Mouse (Mus musculus) cerebellum, adult 8-10 months (tissue): ENCODE measurements at regions not wholly inside any gene's neighbourhood (a gene's known extent, or its start where the extent isn't known, plus 50 kb on each side); places are given as distances from the start of the nearest gene placed in this dataset.

Experiments used
- DNase-seq: peaks from one replicate; pipeline ENCODE4 v3.0.0; 2022

- DNase-seq = no peak
Measured at GRCm38 (mm10) chr1:128779586-128780158, 187.6 kb upstream of the Cxcr4 start.

GRCm38 (mm10) chr1:128772440-128772839 is 180.3 kb upstream of the Cxcr4 start:
- no peak for DNase-seq

GRCm38 (mm10) chr1:128770786-128771185 is 178.7 kb upstream of the Cxcr4 start:
- DNase-seq = no peak

GRCm38 (mm10) chr1:128767991-128768390 is 175.9 kb upstream of the Cxcr4 start:
- DNase-seq = no peak

- no peak for DNase-seq
Measured at GRCm38 (mm10) chr1:128767415-128767814, 175.3 kb upstream of the Cxcr4 start.

- DNase-seq = no peak
Measured at GRCm38 (mm10) chr1:128766894-128767268, 174.8 kb upstream of the Cxcr4 start.

- DNase-seq = no peak
Measured at GRCm38 (mm10) chr1:128766193-128766893, 174.2 kb upstream of the Cxcr4 start.

- no peak for DNase-seq
Measured at GRCm38 (mm10) chr1:128765626-128766025, 173.5 kb upstream of the Cxcr4 start.

- no peak for DNase-seq
Measured at GRCm38 (mm10) chr1:128765142-128765541, 173.0 kb upstream of the Cxcr4 start.

GRCm38 (mm10) chr1:128762854-128763253 is 170.8 kb upstream of the Cxcr4 start:
- no peak for DNase-seq

GRCm38 (mm10) chr1:128762076-128762475 is 170.0 kb upstream of the Cxcr4 start:
- DNase-seq = no peak

GRCm38 (mm10) chr1:128758802-128759481 is 166.8 kb upstream of the Cxcr4 start:
- no peak for DNase-seq

- DNase-seq = no peak
Measured at GRCm38 (mm10) chr1:128758294-128758801, 166.3 kb upstream of the Cxcr4 start.

- no peak for DNase-seq
Measured at GRCm38 (mm10) chr1:128753427-128754012, 161.4 kb upstream of the Cxcr4 start.

- no peak for DNase-seq
Measured at GRCm38 (mm10) chr1:128749437-128749994, 157.4 kb upstream of the Cxcr4 start.

GRCm38 (mm10) chr1:128747196-128747790 is 155.2 kb upstream of the Cxcr4 start:
- DNase-seq = no peak

- DNase-seq = no peak
Measured at GRCm38 (mm10) chr1:128746461-128747009, 154.4 kb upstream of the Cxcr4 start.

GRCm38 (mm10) chr1:128740616-128741015 is 148.5 kb upstream of the Cxcr4 start:
- DNase-seq = no peak

GRCm38 (mm10) chr1:128738152-128738551 is 146.1 kb upstream of the Cxcr4 start:
- no peak for DNase-seq

- DNase-seq = no peak
Measured at GRCm38 (mm10) chr1:128734857-128735256, 142.8 kb upstream of the Cxcr4 start.

GRCm38 (mm10) chr1:128731445-128731844 is 139.4 kb upstream of the Cxcr4 start:
- DNase-seq = no peak

GRCm38 (mm10) chr1:128724433-128725091 is 132.5 kb upstream of the Cxcr4 start:
- DNase-seq = no peak
